Mouse (Mus musculus): ENCODE measurements around the gene Srsf3.

The Srsf3 gene

DNA sequence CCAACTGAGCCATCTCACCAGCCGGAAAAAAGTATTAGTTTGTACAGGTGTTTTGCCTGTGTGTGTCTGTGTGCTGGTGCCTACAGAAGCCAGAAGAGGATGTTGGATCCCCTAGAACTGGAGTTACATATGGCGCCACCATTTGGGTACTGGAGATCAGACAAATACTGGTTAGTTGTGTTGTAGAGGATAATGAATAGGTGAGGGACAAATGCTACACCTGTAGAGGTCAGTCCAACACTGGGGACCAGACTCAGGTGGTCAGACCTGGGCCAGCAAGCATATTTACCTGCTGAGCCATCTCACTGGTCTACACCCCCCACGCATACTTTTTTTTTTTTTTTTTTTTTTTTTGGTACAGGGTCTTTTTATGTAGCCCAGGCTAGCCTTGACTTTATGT lies 14.4 kb downstream of the Srsf3 start:
- no peak for DNase-seq

DNA sequence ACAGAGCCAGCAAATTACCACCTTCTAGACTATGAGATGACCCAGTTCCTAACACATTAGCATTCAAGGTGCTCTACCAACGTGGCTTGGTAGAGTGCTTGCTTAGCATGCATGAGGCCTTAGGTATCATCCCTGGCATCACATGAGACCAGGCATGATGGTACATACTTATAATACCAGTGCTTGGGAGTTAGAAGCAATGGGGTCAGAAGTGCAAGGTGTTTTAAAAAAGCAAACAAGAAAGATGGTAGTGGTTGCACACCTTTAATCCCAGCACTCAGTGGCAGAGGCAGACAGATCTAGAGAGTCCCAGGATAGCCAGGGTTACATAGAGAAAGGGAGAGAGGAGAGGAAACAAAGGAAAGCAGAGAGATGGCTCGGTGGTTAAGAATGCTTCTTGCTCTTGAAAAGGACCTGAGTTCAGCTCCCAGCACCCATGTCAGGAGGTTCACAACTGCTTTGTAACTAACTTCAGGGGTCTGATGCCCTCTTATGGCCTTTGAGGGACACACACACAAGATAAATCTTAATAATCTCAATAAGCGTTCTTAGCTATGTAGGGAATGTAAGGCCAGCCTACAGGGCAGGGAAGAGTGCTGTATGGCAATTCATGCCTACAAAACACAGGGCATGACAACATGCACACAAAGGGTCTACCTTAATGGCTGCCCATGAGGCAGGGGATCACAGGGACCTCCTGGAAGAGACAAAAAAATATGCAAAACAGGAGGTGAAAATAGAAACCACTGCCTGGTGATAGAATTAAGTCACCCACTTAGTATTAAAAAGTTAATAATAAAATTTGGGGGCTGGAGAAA lies 15.5 kb downstream of the Srsf3 start:
- DNase-seq, result no peak

DNA sequence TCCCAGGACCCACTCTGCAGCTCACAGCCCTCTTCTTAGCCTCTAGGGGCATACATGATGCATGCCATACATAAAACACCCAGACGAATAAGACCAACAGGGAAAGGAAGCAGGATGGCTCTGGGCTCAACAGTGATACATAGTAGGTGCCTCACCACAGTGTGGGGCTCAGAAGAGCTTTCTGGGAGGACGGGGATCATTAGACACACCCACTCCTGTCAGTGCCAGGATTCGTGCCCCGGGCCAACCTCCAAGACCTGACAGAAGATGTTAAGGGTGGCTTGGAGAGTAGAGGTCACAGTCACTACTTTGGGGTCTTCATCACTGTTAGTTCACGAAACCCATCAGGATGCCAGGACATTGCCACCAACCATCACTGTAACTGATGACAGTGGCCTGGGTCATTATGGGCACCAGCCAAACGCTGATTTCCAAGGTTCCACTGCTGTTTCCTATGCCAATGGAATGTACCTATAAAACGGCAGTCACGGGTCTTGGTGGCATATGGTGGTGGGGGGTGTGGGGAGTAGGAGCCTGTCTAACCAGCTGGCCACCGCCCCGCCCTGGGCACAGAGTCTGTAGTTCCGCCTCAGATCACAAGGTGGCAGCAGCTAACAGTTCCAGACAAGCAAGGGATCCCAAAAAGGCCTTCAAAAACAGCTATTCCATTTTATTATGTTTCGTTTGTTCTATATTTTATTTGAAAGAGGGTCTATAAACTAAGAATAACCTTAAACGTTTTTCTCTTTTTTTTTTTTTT lies 16.5 kb downstream of the Srsf3 start:
- DNase-seq, result peak; percentile 90

DNA sequence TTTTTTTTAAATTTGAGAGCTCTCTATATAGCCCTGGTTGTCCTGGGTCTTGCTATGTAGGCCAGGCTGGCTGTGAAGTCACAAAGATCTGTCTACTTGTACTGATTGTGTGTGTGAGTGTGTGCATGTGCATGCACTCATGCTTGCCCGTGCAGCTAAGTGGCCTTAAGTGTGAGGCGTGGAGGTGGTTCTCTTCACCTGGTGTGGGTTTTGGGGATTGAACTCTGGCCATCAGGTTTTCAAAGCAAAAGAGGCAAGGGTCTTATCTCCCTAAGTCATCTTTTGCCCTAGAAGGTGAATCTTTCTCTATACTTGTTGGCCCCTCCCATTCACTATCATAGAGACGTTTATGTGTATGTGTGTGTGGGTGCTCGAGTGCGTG lies 17.1 kb downstream of the Srsf3 start:
- no peak for DNase-seq

DNA sequence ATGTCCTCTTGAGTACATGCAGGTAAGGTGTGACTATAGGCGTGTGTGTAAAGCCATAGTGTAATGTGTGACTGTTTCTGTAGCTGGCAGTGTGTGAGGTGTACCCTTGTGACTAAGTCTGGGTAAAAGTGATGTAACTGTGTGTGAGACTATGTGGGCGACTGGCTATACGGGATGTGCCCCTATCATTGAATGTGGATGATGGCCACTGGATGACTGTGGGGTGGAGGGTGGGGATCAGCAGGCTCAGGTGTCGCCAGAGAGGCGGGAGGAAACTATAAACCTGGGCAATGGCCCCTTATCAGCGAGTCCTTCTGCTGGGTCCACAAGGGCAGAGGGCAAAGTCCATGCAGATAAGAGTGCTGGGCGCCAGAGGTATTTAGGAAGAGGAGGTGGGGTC lies 17.5 kb downstream of the Srsf3 start:
- no peak for DNase-seq

DNA sequence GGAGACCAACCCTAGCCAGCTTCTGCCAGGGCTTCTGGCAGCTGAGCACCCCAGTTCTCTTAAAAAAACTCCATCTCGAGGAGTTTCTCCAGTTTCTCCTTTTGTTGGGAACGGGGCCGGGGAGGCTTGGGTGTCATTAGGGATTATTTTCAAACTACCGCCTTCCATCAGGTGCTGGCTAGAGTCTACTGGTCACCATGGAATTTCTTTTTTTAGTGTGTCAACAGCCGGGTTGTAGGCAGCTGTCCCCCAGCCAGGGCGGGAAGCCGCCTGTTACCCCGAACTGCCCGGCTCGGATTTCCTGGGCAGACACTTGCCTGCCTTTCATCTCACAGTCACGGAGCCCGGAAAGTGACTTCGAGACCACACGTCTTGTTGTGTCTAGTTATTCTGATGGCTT lies 18.4 kb downstream of the Srsf3 start:
- DNase-seq, result no peak

DNA sequence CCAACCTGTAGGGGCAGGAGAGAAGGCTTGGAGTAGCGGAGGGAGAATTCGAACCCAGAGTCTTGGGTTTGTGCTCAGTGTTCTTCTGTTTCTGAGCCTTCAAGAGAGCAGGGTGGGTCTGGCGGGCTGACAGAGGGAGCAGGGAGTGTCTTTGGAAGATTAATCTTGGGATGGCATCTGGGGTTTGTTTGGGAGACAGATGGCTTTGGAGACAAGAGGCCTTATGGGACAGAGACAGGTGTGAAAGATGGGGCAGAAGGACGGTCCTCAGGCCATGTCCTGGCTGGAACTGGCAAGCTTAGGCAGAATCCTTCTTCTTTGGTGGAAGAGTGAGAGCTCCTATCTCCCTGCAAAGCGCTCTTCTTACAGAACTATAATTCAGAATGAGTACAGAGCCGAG lies 20.6 kb downstream of the Srsf3 start:
- DNase-seq, result peak; percentile 53

DNA sequence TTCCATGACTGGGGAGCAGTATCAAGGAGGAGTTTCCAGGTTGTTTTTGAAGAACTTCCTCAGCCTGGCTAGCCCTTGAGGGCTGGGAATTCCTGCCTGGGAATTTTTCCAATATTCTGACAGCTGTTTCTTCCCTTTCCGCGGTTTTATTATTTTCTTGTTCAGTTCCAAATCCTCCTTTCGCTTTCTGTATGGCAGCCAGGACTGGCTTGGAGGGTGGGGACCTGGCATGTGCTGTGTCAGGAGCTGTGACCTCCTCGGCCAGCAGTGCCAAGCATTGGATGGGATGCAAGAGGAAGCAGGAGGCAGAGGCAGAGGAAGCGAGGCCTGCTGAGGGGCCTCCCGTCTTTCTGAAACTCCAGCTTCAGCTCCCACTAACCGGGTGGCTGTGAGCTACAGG lies 21.4 kb downstream of the Srsf3 start:
- no peak for DNase-seq

DNA sequence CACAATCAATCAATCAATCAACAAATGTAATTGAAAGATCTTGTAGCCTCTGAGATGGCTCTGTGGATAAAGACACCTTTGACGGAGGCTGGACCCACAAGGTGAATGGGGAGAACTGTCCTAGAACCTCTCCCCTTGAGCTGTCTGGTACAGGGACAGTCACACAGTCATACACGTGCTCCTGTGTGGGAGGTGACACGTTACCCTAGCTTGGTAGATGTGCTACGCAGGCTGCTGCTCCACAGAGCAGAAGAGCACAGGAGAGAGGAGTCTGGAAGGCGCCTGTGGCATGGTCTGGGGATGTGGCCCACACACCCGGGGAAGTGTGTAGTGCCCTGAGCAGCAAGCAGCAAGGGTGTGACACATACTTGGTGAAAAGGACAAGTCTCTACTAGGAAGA lies 22.0 kb downstream of the Srsf3 start:
- no peak for DNase-seq

DNA sequence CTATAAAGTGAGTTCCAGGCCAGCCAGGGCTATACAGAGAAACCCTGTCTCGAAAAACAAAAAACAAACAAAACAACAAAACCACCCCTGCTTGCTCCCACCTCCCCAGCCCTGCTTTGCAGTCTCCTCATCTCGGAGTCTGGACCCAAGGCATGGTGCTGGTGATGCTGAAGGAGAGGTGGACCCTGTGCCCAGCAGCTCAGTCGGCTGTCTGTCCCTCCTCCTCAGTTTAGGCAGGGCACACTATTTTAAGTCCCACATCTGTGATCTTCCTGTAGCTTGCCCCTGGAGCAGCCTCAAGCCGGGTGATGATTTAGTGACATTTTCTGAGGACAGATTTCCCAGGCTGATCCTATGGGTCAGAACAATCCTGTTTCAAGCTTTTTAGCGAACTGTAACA lies 23.2 kb downstream of the Srsf3 start:
- DNase-seq, result no peak

DNA sequence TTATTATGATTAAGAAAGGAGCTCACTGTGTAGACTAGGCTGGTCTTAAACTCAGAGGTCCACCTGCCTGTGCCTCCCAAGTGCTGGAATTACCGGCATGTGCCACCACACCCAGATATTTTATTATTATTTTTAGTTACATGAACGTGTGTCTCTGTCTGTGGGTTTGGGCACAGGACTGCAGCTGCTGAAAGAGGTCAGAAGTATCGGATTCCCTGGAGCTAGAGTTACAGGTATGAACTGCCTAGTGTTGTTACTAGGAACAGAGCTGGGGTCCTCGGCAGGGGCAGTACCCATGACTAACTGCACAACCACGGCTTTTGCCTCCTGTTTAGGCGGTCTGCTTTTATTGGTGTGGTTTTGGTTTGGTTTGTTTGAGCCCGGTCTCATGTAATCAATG lies 23.8 kb downstream of the Srsf3 start:
- no peak for DNase-seq

DNA sequence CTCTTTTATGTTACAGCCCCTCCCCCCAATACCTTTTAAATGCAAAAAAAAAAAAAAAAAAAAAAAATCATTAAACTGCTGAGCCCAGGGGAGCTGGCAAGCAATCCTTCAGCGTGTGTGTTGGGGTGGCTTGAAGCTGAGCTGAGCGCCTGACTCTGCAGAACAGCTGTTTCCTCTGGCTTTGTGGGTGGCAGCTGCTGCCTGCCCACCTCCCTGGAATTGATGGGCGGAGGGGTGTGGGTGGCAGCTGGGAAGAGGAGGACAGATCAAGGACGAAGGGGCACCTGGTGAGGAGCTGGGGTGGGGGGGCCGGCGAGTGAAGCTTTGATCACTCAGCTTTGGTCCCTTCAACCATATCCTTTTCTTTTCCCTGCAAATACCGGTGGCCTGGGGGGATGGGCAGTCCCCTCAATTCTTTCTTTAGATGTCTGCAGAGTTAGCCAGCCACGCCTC lies 24.3 kb downstream of the Srsf3 start:
- DNase-seq, result no peak

DNA sequence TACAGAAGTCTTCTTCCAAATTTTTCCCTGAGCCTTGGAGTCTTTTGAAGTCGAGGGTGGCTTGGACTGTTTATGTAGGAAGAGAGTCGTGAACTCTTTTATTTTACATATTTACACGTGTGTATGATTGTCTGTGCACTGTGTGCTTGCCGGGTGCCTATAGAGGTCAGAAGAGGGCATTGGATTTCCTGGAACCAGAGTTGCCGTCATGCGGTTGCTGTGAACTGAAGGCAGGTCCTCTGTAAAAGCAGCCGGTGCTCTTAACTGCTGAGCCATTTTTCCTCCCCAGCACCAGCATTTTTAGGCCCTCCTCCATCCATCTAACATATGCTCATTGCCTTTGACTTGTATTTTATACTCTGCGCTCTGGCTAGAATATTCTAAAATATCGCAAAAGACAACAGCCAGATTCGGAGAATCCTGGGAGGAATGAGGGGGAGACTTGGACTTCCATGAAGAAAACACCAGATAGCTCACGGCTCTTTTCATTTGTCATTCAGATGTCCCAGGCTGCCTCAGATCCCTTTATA lies 25.0 kb downstream of the Srsf3 start:
- no peak for DNase-seq

DNA sequence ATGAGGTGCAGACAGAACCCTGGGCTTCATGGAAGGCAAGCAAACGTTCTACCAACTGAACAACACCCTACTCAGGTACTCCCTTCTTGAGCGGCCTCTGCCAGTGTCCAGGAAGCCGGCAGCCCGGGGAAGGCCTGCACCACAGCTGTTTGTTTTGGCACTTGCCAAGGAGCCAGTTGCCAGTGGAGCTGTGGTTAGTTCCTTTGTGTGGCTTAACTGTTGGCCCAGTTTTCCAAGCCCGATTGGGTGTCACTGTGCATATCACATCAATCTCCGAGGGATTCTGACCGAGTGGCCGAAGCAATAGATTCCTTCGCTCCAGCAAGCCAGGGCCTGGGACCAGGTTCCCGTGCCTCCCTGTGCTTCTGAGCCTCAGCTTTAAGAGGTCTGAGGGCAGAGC lies 25.5 kb downstream of the Srsf3 start:
- no peak for DNase-seq

DNA sequence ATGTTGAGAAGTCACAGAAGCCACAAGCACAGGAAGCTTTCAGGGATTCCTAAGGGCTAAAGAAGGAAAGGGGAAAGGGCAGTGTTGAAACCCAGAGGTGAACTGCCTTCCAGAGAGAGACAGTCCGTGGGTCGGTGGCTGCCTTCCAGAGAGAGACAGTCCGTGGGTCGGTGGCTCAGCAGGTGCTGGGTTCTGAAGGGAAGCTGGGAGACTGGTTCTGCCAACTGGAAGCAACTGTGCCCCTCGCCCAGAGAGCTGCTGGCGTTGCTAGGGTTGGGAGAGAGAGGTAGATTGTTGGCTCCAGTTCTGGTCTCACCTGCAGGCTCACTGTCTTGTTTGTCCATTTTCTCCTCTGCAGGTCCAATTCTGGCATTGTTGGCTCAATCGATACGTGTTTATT lies 26.1 kb downstream of the Srsf3 start:
- DNase-seq, result no peak

DNA sequence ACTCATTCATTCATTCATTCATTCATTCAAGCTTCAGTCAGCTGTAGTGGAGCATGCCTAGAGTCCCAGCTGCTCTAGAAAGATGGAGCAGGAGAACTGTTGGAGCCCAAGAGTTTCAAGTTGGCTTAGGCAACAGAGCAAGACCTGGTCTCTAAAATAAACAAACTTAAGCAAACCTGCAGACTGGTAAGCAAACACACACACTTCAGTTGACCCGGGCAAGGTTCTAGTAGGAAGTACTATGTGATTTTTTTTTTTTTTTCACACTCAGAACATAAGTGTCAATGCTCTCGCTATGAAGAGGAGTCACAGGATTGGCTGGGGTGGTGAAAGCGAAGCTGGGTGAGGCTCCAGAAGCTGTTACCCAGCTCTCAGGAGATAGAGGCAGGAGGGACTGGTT lies 27.2 kb downstream of the Srsf3 start:
- DNase-seq, result no peak

DNA sequence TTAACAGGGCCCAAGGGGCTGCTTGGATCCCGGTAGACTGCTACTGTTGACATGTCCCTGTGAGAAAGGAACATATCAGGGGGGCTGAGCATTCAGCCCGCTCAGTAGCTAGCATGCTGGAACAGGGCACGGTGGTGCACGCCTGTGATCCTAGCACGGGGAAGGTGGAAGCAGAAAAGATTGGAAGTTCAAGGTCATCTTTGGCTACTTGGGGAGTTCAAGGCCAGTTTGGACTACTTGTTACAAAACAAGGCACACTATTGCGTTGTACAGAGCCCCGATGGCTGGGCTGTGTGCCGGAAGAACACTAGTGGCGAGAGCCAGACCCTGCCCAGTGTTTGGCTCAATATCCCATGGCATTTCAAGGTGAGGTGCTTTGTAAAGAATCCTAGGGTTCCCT lies 28.5 kb downstream of the Srsf3 start:
- no peak for DNase-seq

DNA sequence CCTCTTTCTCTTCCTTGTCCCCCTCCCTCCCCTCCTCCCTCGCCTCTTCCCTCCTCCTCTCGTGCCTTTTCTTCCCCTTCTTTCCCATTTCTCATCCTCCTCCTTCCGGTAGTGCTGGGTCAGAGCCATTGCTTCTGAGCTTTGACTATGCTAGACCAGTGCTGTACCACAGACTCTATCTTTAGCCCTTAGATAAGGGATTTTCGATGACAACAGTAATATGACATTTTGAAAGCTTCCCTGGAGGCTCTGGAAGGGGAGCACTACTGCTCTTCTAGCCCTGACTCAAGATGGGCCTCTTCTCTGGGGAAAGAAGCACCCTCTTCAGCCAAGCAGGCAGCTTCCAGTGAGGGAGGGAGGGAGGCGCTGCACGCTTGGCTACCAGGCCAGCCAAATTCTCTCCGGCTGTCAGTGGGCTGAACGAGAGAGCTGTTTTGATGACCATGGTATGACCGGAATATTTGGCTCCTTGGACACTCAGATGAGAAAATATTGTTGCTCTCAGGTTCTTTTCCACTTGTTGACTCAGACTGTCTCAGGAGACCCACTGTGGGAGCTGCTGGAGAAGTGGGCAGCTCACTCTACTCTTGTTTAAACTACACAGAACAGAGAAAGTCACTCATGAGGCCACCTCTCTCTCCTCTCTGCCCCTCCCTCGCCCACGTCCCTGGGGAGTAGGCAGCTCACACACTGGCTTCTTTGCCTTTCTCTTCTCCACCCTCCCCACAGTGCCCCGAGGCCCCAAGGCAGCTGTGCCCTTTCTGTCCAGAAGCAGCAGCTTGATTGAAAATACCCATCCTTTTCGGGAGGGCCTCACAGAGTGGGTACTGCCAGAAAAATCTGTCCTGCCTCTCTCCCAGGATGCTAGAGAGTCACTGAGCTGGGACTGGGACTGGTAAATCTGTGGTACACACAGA lies 29.9 kb downstream of the Srsf3 start:
- no peak for DNase-seq

DNA sequence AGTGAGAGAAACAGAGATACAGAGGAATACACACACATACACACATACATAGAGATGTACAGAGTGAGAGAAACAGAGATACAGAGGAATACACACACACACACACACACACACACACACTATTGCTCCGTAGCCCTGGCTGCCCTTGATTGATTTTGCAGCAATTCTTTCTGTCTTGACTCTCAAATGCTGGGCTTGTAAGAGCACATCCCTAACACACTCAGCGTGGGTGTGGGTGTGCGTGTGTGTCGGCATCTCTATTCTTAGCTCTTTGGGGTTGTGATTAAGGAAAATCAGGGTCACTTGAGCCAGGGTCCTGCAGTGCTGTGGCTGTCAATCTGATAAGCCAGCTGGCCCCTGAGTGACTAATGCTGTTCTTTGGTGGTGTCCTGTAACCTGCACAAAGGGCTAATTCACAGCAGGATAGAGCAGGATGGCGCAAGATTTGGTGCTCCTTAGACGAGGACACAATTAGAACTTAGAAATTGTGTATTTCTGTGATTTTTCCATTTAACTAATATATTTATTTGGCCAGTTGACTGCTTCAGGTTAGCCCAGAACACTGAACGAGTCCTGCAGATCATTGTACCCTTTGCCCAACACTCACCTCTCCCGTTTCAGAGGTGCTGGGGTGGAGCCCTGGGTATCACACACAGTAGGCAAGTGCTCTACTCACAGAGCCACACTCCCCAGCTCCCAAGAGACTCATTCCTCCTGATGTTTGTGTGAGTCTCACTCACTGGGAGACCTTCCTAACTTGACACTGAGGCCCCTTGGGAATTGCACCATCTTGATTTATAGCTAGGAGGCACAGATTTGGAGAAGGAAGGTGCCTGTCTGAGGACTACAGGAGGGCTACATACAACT lies 30.9 kb downstream of the Srsf3 start:
- no peak for DNase-seq

DNA sequence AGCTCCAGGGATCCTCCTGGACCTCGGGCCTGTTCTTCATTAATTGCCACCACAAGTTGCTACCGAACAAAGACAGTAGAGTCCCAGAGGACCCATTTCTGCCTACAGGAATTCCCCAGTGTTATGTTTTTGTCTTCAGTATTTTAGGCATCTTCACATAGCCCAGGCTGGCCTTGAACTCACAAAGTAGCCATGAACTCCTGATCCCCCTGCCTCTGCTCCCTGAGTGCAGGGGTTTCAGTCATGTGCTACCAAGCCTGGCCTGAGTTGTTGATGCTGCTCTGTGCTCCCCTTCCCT lies 31.5 kb downstream of the Srsf3 start:
- no peak for DNase-seq

DNA sequence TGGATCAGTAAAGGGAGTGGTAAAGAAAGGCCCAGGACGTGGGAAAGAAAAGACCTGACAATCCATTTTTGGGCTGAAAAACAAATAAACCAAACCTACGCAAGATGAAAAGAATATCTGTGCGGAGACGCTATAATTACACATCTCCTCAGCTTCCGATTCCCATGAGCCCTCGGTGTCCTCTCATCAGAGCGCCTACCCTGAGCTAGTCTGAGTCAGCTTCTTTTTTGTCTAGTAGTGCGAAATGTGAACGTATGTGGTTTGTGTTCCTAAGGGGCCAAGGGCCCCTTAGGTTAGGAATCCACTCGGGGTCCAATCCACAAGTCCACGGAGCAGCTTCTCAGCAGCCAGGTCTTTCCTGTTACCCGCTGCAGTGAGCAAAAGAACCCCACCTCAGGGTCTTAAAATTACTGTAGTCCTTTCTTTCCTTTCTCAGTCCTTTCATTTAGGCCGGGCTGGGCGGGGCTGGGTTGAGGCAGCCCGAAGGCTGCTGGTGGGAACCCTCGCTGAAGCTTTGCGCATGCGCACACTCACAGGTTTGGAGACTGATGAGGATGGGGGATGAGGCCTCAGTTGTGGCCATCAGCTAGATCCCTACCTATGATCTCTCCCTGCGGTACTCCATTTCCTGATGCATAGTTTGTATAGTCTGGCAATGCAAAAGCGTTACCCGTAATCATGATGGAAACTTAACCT lies 33.0 kb downstream of the Srsf3 start:
- DNase-seq, result no peak

DNA sequence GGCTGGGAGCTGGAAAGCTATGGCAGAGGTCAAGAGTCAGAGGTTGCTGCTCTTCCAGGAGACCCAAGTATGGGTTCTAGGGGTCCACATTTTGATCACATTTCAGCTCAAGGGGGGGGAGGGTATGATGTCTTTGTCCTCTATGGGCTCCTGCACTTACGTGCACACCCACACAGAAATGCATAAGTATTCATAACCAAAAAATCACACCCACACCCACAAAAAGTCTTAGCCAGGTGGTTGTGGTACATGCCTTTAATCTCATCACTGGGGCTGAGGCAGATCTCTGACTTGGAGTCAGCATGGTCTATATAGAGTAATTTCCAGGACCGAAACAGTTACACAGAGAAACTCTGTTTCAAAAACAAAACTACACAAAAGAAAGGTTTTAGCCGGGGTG lies 33.5 kb downstream of the Srsf3 start:
- no peak for DNase-seq

All from cerebellum, adult 9-11 months (tissue).